Mouse (Mus musculus) hindbrain, embryonic 15.5 days (tissue): ENCODE measurements around the gene Grin1. TPM values are rescaled to one million over a fixed set of nuclear protein-coding genes. Genes with fewer than 3 reads are reported as not detected.
A peak's percentile ranks its signal among the peaks of the same experiment; 100 is the strongest.

Source experiments
- ATAC-seq: fragments of 200-750 bp; cut with Nextera tagmentation; 2 replicates; pipeline ENCODE4 v1.8.0; 2017; ENCODE audit warnings: low read depth, moderate number of reproducible peaks, moderate TSS enrichment; ENCODE audit not compliant: low FRiP score
- H3K27ac ChIP-seq: fragments of 300-500 bp; sonication (generic); replicated peaks from 2 replicates; pipeline ENCODE4 v1.5.1; 2015; ENCODE audit warnings: mild to moderate bottlenecking, inconsistent platforms
- H3K27me3 ChIP-seq: fragments of 300-500 bp; sonication (generic); 2 replicates; pipeline ENCODE4 v1.6.1; 2015; ENCODE audit warnings: control low read depth, inconsistent platforms
- H3K36me3 ChIP-seq: fragments of 300-500 bp; sonication (generic); 2 replicates; pipeline ENCODE4 v1.6.1; 2015; ENCODE audit warnings: control low read depth, inconsistent platforms
- H3K4me1 ChIP-seq: fragments of 300-500 bp; sonication (generic); replicated peaks from 2 replicates; pipeline ENCODE4 v1.6.1; 2015; ENCODE audit warnings: control low read depth, inconsistent platforms
- H3K4me2 ChIP-seq: fragments of 300-500 bp; sonication (generic); 2 replicates; pipeline ENCODE4 v1.6.1; 2015; ENCODE audit warnings: moderate library complexity, mild to moderate bottlenecking, inconsistent platforms
- H3K4me3 ChIP-seq: fragments of 300-500 bp; sonication (generic); 2 replicates; pipeline ENCODE4 v1.5.1; 2015; ENCODE audit warnings: mild to moderate bottlenecking, inconsistent platforms
- H3K9ac ChIP-seq: fragments of 300-500 bp; sonication (generic); 2 replicates; pipeline ENCODE4 v1.6.1; 2015; ENCODE audit warnings: inconsistent platforms
- H3K9me3 ChIP-seq: fragments of 300-500 bp; sonication (generic); 2 replicates; pipeline ENCODE4 v1.6.1; 2016; ENCODE audit warnings: control low read depth, inconsistent platforms
- WGBS: fragments of 180-500 bp; shearing (Covaris S2); methylation state at CpG from one replicate; pipeline ENCODE4 v1.1.7; 2015; 5-methylcytosine and 5-hydroxymethylcytosine counted together
- polyA plus RNA-seq: library from polyadenylated mRNA; unstranded; fragments of >200 nt; fragmentation: Nextera tagmentation; extraction: Ambion mirVana; gene quantifications from 2 replicates; pipeline ENCODE4 v1.2.1, GENCODE M21; 2015

Gene Grin1
- 58.4 and 61.3 TPM in 2 replicates for polyA plus RNA-seq

DNA sequence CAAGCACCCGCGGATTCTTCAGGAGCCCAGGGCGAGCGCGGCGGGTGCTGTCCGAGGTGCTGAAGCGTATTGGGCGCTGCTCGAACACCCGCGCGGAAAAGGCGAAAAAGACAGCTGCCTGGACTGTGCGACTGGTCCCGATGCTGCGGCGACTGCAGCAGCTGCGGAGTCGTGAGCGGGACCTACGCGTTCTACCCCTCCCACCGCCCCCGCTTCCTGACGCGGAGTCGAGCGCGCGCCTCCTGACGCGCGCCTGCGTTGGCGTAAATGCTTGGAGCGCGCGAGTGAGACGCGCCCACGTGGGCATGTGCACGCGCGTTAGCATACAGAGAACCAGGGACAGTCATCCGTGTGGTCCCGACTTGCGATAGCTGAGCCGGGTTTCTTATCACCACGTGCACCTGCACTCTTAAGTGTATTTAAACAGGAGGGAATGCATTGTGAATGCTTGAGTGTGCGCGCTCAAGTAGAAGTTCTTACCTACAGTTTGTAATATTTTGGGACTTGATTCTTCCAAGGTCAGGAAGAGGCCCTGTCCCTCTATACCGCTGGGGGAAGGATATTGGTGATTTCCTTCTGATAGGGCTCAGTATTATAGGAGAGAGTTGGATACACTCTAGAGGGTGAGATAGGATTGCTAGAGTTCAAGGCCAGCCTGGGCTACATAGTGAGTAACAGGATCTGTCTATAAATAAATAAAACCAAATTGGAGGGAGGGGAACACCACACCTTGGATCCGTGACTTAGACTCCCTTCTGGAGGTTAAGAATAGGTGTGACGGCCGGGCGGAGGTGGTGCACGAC lies at the start of gene Grin1:
Gene Grin1 (minus strand): TSS at position 217 of the 803 bp plus-strand sequence.
- Histone ChIP-seq H3K4me1 (peaks cover 27% of the 10 kb centered on the region), H3K36me3 (peaks cover 18% of the 10 kb centered on the region), H3K4me2 (peak within 1 kb of the TSS; percentile 64), H3K9ac (peak within 1 kb of the TSS; percentile 56), H3K27ac (peak within 1 kb of the TSS; percentile 87), H3K27me3 (peaks cover 34% of the 10 kb centered on the region), H3K4me3 (peak within 1 kb of the TSS; percentile 64), H3K9me3 (no peaks in the 10 kb centered on the region)
- WGBS = 8% methylated on average over 58 of the region's 58 CpGs
- ATAC-seq = peak; percentile 87

DNA sequence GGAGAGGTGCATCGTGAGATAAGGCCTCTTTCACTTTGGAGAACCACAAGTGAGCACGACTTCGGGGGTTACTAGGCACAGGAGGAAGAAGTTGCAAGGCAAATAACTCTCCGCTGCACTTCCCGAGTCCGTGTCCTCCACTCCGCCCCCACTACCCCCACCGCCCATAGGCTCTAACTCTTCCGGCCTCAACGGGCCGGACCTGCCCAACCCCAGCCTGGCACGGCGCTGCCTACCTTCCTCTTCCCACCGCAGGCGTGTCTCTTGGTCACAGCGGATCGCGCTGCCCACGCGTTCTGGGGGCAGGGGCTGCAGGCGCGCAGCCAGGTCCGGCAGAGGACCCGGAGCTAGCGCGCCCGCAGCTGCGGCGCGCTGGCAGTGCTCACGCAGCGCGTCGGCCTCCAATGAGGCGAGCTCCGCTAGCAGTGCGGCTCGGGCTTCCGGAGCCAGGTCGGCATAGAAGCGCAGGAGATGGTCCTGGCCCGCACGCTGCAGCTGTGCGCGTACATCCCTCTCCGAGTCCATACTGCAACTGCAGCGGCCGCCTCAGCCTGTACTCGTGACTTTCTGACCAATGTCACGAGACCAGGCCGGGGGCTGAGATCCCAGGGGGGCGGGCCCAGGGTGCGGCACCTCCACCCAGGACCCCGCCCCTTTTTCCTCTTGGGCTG lies 46.2 kb upstream of the Grin1 start, which contains the start of gene Uap1l1:
Gene Uap1l1 (minus strand): TSS at position 592 of the 671 bp plus-strand sequence.
- Histone ChIP-seq H3K9me3 (no peaks in the 10 kb centered on the region), H3K36me3 (no peaks in the 10 kb centered on the region), H3K27me3 (peaks cover 33% of the 10 kb centered on the region), H3K4me1 (peaks cover 12% of the 10 kb centered on the region), H3K9ac (peak within 1 kb of the TSS; percentile 64), H3K27ac (no peak within 1 kb of the TSS), H3K4me3 (peak within 1 kb of the TSS; percentile 59), H3K4me2 (peak within 1 kb of the TSS; percentile 99)
- ATAC-seq = peak; percentile 83
- WGBS = under 1% methylated on average over 54 of the region's 54 CpGs

DNA sequence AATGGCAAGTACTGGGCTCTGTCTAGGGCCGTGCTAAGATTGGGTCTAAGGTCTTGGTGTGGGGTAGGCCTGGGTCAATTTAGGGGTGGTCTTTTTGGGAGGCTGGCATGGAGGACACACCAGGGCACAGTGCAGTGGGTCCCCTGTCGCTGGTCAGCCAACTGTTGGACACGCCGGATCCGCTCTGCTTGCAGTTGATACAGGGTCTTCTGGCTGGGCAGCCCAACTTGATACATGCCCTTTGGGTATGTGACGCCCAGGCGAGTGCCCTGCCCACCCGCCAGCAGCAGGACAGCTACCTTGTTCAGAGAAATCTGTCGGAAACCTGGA lies 45.7 kb upstream of the Grin1 start:
- no peak overlapping the region for H3K27ac ChIP-seq
- 33% methylated on average over 9 of the region's 9 CpGs for WGBS
- peak overlapping the region; percentile 59 for H3K4me3 ChIP-seq
- peaks cover 12% of the 10 kb centered on the region for H3K4me1 ChIP-seq
- no peaks in the 10 kb centered on the region for H3K36me3 ChIP-seq
- ATAC-seq = 0 out of 2 replicates have a peak, but pooled peaks have one; percentile 31
- H3K9ac ChIP-seq = 0 out of 2 replicates have a peak overlapping the region, but pooled peaks have one; percentile 64
- no peaks in the 10 kb centered on the region for H3K9me3 ChIP-seq
- peaks cover 33% of the 10 kb centered on the region for H3K27me3 ChIP-seq
- peak overlapping the region; percentile 99 for H3K4me2 ChIP-seq

DNA sequence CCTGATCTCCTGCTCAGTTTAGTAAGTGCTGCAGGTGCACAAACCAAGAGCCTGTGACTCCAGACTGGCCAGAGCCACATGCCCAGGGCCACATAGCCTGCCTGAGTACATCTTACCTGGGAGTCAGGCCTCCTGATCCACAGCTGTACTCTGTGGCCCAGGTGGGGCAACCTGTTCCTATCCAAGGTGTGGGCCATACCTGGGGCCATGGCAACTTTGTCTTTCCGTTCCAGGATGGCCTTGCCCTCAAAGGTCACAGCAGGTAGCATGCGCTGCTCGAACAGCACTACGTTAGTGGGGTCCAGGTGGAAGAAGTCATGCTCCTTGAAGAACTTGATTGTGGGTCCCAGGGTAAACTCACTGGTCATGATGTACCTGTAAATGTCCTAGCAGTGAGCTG lies 45.3 kb upstream of the Grin1 start:
- Histone ChIP-seq H3K4me1 (peaks cover 12% of the 10 kb centered on the region), H3K4me3 (no peak overlapping the region), H3K9ac (no peak overlapping the region), H3K27me3 (peaks cover 33% of the 10 kb centered on the region), H3K36me3 (no peaks in the 10 kb centered on the region), H3K4me2 (peak overlapping the region; percentile 99; the same call in 1 of the 2 replicates), H3K9me3 (no peaks in the 10 kb centered on the region), H3K27ac (no peak overlapping the region)
- no peak for ATAC-seq
- 90% methylated on average over 4 of the region's 4 CpGs for WGBS

DNA sequence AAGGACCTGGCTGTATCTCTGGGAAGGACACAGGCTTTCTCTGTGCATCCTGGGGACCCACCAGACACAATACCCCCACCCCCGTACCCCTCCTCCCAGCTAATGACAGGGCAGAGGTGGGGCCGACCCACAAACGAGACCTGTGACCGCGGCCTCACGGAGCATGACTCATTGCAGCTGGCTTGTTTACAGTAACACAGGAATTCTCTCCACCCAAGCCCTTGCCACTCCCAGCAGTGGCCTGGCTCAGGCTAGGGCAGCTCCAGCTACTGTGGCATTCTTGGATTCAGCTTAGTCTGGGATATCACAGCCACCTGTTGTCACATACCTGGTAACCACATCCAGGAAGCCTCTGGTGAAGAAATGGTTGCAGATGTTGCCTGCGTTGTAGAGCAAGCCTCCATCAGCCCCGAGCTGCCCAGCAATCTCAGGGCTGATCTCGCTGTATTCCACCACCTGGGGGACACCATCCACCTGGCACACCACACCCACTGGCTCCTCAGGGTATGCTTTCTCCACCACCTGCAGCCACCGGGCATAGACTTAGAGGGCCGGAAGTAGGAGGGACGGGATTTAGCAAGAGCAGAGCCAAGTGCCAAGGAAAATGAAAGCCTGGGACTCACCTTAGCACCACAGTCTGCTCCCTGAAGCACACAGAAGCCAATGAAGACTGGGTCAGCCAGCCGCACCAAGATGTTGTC lies 44.6 kb upstream of the Grin1 start:
- no peak for ATAC-seq
- Histone ChIP-seq H3K27ac (no peak overlapping the region), H3K27me3 (peaks cover 33% of the 10 kb centered on the region), H3K4me3 (no peak overlapping the region), H3K9me3 (no peaks in the 10 kb centered on the region), H3K36me3 (no peaks in the 10 kb centered on the region), H3K4me2 (no peak overlapping the region), H3K4me1 (peaks cover 12% of the 10 kb centered on the region), H3K9ac (no peak overlapping the region)
- WGBS = 72% methylated on average over 13 of the region's 13 CpGs

DNA sequence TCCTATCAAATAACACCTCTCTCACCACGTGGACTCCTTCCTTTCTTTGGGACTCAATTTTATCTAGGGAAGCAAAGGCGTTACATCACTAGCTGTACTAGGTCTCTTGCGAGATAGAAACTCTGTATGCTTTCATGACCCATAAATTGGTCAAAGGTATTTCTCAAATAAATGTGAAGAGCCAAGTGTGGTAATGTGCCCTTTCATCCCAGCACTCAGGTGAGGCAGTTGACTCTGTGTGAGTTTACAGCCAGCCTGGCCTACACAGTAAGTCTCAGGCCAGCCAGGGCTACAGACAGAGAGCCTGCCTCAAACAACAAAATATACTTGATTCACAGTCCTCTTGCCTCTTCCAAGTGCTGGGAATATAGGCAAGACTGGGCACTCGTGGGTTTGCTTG lies 40.9 kb upstream of the Grin1 start:
- ATAC-seq = no peak
- Histone ChIP-seq H3K4me3 (no peak overlapping the region), H3K27ac (no peak overlapping the region), H3K9ac (no peak overlapping the region), H3K27me3 (peaks cover 21% of the 10 kb centered on the region), H3K4me1 (peaks cover 24% of the 10 kb centered on the region), H3K36me3 (no peaks in the 10 kb centered on the region), H3K9me3 (no peaks in the 10 kb centered on the region), H3K4me2 (no peak overlapping the region)
- 83% methylated on average over 4 of the region's 4 CpGs for WGBS

DNA sequence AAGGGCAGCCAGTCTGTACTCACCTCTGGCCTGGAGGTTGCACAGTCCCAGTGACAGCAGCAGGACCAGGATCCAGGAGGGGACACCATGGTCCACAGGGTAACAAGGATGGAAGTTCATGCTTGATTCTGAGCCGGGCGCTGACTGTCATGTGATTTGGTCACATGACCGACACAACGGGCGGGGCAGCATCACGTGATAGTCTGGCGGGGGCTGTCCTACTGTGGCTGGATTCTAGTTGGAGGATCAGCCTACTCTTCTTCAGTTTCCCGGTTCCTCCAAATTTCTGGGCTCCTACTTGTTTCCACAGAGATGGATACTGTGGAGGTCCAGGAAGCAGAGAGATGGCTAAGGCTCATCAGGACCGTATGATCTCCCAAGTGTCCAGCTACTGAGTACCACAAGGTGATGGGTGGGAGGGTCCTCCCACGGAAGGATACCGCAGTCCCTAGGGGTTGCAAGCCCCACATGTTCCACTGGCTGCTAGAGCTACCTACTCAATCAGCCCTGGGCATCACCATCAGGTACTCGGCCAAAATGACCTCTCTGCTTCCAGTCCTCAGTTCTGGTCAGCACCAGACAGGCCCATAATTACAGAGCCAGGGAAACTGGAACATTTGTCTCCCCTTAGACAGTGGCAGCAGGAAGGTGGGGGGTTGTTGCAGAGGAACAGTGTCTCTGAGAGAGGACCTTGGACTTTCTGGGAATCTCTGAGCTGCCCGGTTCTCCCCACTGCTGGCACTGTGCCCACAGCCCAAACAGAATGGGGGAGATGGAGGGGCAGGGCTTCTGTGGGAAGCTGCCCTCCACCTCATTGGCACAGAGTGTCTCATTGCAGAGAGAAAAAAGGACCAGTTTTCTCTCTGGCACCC lies 37.5 kb upstream of the Grin1 start, which contains the start of gene Dpp7:
Gene Dpp7 (minus strand): TSS at position 152 of the 872 bp plus-strand sequence.
- Histone ChIP-seq H3K4me1 (peaks cover 24% of the 10 kb centered on the region), H3K4me2 (peak within 1 kb of the TSS; percentile 98), H3K27ac (no peak within 1 kb of the TSS), H3K4me3 (peak within 1 kb of the TSS; percentile 50), H3K9me3 (no peaks in the 10 kb centered on the region), H3K36me3 (peaks cover 13% of the 10 kb centered on the region), H3K27me3 (no peaks in the 10 kb centered on the region), H3K9ac (peak within 1 kb of the TSS; percentile 65)
- 2% methylated on average over 13 of the region's 13 CpGs for WGBS
- ATAC-seq = peak; percentile 88

DNA sequence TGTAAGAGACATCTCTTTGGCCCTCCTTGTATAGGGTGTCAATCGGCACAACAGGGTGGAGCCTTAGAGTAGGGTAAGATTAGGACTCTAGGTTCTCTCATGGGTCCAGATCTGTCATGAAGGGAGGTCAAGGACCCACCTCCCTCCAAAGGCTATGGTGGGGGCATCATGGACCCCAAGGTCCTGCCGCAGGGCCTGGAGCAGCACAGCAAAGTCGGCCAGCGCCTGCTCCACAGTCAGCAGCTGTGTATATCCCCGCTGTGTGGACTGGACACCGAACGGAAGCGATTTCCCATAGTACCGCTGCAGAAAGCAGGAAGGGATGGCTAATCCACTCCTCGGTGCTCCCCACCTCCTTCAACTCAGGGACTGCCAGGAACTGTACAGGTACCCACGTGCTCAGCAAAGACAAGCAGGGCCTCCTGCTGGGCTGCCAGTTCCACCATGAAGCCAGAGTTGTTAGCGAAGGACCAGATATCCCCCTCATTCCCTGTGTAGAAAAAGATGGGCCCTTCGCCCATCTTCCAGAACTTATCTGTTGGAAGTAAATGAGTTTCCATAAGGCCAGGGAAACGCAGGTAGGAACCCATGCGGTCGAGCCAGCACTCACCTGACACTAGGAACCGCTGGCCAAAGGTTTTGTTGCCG lies 36.6 kb upstream of the Grin1 start:
- H3K4me3 ChIP-seq = peak overlapping the region; percentile 50
- peaks cover 24% of the 10 kb centered on the region for H3K4me1 ChIP-seq
- peaks cover 22% of the 10 kb centered on the region for H3K36me3 ChIP-seq
- WGBS = 38% methylated on average over 18 of the region's 18 CpGs
- ATAC-seq = peak; percentile 14; the same call in 1 of the 2 replicates
- H3K4me2 ChIP-seq = peak overlapping the region; percentile 98
- peak overlapping the region; percentile 65 for H3K9ac ChIP-seq
- H3K27ac ChIP-seq = no peak overlapping the region
- H3K27me3 ChIP-seq = no peaks in the 10 kb centered on the region
- no peaks in the 10 kb centered on the region for H3K9me3 ChIP-seq

DNA sequence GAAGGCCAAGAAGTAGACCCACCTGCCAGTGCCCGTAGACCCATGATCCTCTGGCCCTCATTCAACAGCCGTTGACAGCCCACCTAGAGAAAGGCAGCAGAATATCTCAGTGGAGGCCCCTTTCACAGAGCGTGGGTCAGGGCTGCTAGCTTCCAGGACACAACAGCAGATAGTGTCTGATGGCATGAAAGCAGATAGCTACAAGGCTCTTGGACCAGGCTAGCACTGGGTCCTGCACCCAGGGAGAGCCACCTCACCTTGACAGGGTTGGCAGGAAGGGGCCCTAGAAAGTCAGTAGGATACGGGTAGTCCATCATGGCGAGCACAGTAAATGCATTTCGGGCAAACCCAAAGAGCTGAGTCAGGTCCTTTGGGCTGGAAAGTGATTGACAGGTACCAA lies 35.2 kb upstream of the Grin1 start:
- H3K4me2 ChIP-seq = no peak overlapping the region
- WGBS = 91% methylated on average over 6 of the region's 6 CpGs
- no peak overlapping the region for H3K27ac ChIP-seq
- H3K9ac ChIP-seq = no peak overlapping the region
- no peak for ATAC-seq
- H3K4me1 ChIP-seq = peaks cover 24% of the 10 kb centered on the region
- no peak overlapping the region for H3K4me3 ChIP-seq
- peaks cover 35% of the 10 kb centered on the region for H3K36me3 ChIP-seq
- H3K9me3 ChIP-seq = no peaks in the 10 kb centered on the region
- H3K27me3 ChIP-seq = no peaks in the 10 kb centered on the region

DNA sequence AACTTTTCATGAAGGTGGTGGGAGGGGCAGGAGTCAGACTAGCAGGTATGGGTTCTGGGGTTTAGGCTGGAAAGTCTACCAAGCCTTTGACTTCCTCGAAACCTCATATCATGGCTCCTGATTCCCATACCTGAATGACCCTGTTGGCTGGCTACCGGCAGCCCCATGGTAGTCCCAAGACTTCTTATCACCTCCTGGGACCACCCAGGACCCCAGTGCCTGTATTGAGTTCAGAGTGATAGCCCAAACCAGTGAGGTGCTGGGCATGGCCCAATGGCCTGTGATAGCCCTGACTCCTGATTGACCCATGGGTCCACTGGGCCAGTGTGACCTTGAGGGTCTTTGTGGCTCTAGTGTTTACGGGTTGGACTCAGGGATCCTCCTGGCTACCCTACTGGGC lies 31.7 kb upstream of the Grin1 start:
- ATAC-seq = no peak
- Histone ChIP-seq H3K4me2 (no peak overlapping the region), H3K4me3 (no peak overlapping the region), H3K9ac (no peak overlapping the region), H3K36me3 (peaks cover 66% of the 10 kb centered on the region), H3K27ac (no peak overlapping the region), H3K4me1 (peaks cover 10% of the 10 kb centered on the region), H3K9me3 (no peaks in the 10 kb centered on the region), H3K27me3 (no peaks in the 10 kb centered on the region)
- 97% methylated on average over 3 of the region's 3 CpGs for WGBS

DNA sequence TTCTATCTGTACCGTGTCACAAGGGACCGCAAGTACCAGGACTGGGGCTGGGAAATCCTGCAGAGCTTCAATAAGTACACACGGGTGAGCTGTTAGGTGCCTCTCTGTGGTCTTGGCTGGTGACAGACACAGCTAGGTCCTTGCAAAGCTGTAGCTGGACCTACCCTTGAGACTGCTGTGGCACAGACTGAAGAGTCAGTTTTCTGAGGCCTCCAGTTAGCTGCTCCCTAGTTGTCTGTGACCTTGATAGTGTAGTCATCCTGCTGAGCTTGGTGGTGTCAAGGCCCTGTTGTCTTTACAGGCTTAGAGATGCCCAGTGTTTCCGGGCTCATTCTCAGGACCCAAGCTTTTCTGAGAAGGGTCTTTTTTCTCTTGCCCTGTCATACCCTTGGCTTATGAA lies 30.5 kb upstream of the Grin1 start:
- H3K4me2 ChIP-seq = no peak overlapping the region
- no peak overlapping the region for H3K4me3 ChIP-seq
- H3K36me3 ChIP-seq = peaks cover 77% of the 10 kb centered on the region
- no peak overlapping the region for H3K9ac ChIP-seq
- no peak for ATAC-seq
- no peaks in the 10 kb centered on the region for H3K27me3 ChIP-seq
- WGBS = 87% methylated on average over 4 of the region's 4 CpGs
- H3K4me1 ChIP-seq = no peaks in the 10 kb centered on the region
- H3K27ac ChIP-seq = no peak overlapping the region
- H3K9me3 ChIP-seq = no peaks in the 10 kb centered on the region
